Mouse (Mus musculus): ENCODE data around the gene Olfr653.

- no peak for TF ChIP-seq GATA1 (IDR thresholded peaks at IDR 0.05; ENCODE audit: low read length)
- TF ChIP-seq TAL1 (IDR thresholded peaks at IDR 0.05; ENCODE audit: low read length), result no peak
These were observed 27.3 kb upstream of the Olfr653 start, which contains the start of gene Olfr651 for GRCm38 (mm10) chr7:104549833-104550232.
